Mouse (Mus musculus) intestine, embryonic 15.5 days (tissue): ENCODE data around the gene Nup155. TPM values are rescaled to one million over a fixed set of nuclear protein-coding genes. Genes with fewer than 3 reads are reported as not detected.

Experiments
- ATAC-seq: fragments of 200-750 bp; cut with Nextera tagmentation; 2 replicates; pipeline ENCODE4 v1.8.0; 2017; ENCODE audit warnings: moderate TSS enrichment, moderate library complexity
- H3K27ac ChIP-seq: fragments of 300-500 bp; sonication (generic); 2 replicates; pipeline ENCODE4 v1.5.1; 2015; ENCODE audit warnings: mild to moderate bottlenecking, inconsistent platforms
- H3K27me3 ChIP-seq: fragments of 300-500 bp; sonication (generic); replicated peaks from 2 replicates; pipeline ENCODE4 v1.6.1; 2015; ENCODE audit warnings: inconsistent platforms
- H3K36me3 ChIP-seq: fragments of 300-500 bp; sonication (generic); 2 replicates; pipeline ENCODE4 v1.6.1; 2015; ENCODE audit warnings: inconsistent platforms
- H3K4me1 ChIP-seq: fragments of 300-500 bp; sonication (generic); replicated peaks from 2 replicates; pipeline ENCODE4 v1.6.1; 2015; ENCODE audit warnings: inconsistent platforms
- H3K4me2 ChIP-seq: fragments of 300-500 bp; sonication (generic); replicated peaks from 2 replicates; pipeline ENCODE4 v1.6.1; 2015; ENCODE audit warnings: mild to moderate bottlenecking, inconsistent platforms
- H3K4me3 ChIP-seq: fragments of 300-500 bp; sonication (generic); replicated peaks from 2 replicates; pipeline ENCODE4 v1.5.1; 2015; ENCODE audit warnings: inconsistent platforms
- H3K9ac ChIP-seq: fragments of 300-500 bp; sonication (generic); 2 replicates; pipeline ENCODE4 v1.6.1; 2015; ENCODE audit warnings: inconsistent platforms
- H3K9me3 ChIP-seq: fragments of 300-500 bp; sonication (generic); 2 replicates; pipeline ENCODE4 v1.6.1; 2016; ENCODE audit warnings: inconsistent platforms
- WGBS: fragments of 180-500 bp; shearing (Covaris S2); methylation state at CpG from one replicate; pipeline ENCODE4 v1.1.7; 2015; 5-methylcytosine and 5-hydroxymethylcytosine counted together
- polyA plus RNA-seq: library from polyadenylated mRNA; unstranded; fragments of >200 nt; fragmentation: Nextera tagmentation; extraction: Ambion mirVana; gene quantifications from 2 replicates; pipeline ENCODE4 v1.2.1, GENCODE M21; 2015

Gene Nup155
- polyA plus RNA-seq, 1 experiment from 2014 or later: 15.4 TPM

GRCm38 (mm10) chr15:8108360-8108965, 610 bp upstream of the Nup155 start:
- Histone ChIP-seq H3K4me2 (peak overlapping the region; percentile 70), H3K27me3 (no peaks in the 10 kb centered on the region), H3K4me3 (peak overlapping the region; percentile 69), H3K4me1 (peaks cover 5% of the 10 kb centered on the region; the same call in 1 of the 2 replicates), H3K9ac (peak overlapping the region; percentile 50), H3K36me3 (peaks cover 11% of the 10 kb centered on the region), H3K9me3 (no peaks in the 10 kb centered on the region), H3K27ac (peak overlapping the region; percentile 71)
- peak; percentile 52 for ATAC-seq
- 44% methylated on average over 19 of the region's 19 CpGs for WGBS

DNA sequence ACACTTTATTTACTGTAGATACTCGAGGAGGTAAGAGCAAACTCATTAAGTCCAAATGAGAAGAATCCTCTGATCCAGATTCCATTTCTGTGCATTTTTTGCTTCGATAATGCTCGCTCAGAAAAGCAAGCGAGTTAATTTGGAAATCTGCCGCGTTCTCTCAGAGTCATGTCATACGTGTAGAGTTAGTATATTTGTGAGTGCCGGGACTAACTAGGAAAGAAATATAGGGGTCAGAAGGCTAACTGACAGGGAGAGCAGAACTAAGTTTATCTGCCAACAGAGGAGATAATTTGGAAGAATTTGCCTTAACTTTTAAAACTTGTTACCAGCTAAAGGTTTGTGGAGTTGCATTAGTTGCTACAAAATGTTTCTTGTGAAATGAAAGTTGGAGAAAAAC, 709 bp downstream of the Nup155 start:
- H3K27me3 ChIP-seq: no peaks in the 10 kb centered on the region
- 3% methylated on average over 8 of the region's 8 CpGs for WGBS
- no peak for ATAC-seq
- no peak overlapping the region; the same call in 1 of the 2 replicates for H3K27ac ChIP-seq
- no peaks in the 10 kb centered on the region for H3K9me3 ChIP-seq
- peak overlapping the region; percentile 70 for H3K9ac ChIP-seq
- peaks cover 5% of the 10 kb centered on the region; the same call in 1 of the 2 replicates for H3K4me1 ChIP-seq
- H3K4me2 ChIP-seq: peak overlapping the region; percentile 70
- H3K36me3 ChIP-seq: peaks cover 17% of the 10 kb centered on the region
- peak overlapping the region; percentile 69 for H3K4me3 ChIP-seq

- peaks cover 31% of the 10 kb centered on the region for H3K36me3 ChIP-seq
- no peaks in the 10 kb centered on the region for H3K27me3 ChIP-seq
- no peaks in the 10 kb centered on the region for H3K9me3 ChIP-seq
- no peak overlapping the region for H3K27ac ChIP-seq
- 71% methylated on average over 1 of the region's 1 CpGs for WGBS
- ATAC-seq: no peak
- H3K4me3 ChIP-seq: no peak overlapping the region
- no peaks in the 10 kb centered on the region for H3K4me1 ChIP-seq
- no peak overlapping the region for H3K9ac ChIP-seq
- H3K4me2 ChIP-seq: no peak overlapping the region
These were observed 20.2 kb downstream of the Nup155 start for GRCm38 (mm10) chr15:8129281-8129680.

DNA sequence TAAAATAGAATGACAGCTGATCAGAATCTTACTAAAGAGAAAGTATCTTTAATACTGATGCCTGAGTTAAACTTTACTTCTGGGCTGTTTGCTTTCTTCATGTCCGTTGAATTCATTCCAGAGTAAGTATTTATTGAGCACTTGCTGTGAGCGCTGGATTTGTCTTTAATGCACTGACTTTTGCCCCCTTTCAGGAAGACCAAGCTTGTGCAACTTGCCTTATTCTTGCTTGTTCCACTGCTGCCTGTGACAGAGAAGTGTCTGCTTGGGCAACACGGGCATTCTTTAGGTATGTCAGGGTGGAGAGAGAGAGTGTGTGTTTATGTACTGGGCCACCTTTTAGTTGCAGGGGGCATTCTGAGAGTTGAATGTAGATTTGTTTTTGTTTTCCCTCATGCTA, 22.2 kb downstream of the Nup155 start:
- Histone ChIP-seq H3K4me2 (no peak overlapping the region), H3K9me3 (no peaks in the 10 kb centered on the region), H3K9ac (no peak overlapping the region), H3K4me3 (no peak overlapping the region), H3K4me1 (no peaks in the 10 kb centered on the region), H3K27me3 (no peaks in the 10 kb centered on the region), H3K36me3 (peaks cover 35% of the 10 kb centered on the region), H3K27ac (no peak overlapping the region)
- 96% methylated on average over 3 of the region's 3 CpGs for WGBS
- no peak for ATAC-seq

GRCm38 (mm10) chr15:8131761-8132160, 22.7 kb downstream of the Nup155 start:
- Histone ChIP-seq H3K4me2 (no peak overlapping the region), H3K9ac (no peak overlapping the region), H3K4me1 (no peaks in the 10 kb centered on the region), H3K27me3 (no peaks in the 10 kb centered on the region), H3K27ac (no peak overlapping the region), H3K4me3 (no peak overlapping the region), H3K36me3 (peaks cover 33% of the 10 kb centered on the region), H3K9me3 (no peaks in the 10 kb centered on the region)
- ATAC-seq: no peak

GRCm38 (mm10) chr15:8135606-8136005, 26.5 kb downstream of the Nup155 start:
- WGBS: 80% methylated on average over 5 of the region's 5 CpGs

DNA sequence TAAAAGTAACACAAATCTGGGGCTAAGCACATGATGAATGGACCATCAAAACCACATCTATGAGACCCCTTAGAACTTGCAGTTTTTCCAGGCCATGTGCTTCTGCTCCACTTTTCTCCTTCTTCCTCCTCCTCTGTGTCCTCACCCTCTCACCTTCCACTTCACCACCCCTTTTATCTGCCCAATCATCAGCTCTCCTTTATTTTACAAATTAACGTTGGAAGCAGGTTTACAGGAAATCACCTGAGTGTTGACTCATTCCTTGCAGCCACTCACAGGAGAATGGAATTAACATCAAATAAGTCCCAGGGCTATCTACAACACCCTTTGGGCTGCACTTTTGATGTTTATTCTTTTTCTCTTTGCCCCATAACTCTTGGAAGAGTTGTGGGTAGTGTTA, 52.8 kb downstream of the Nup155 start:
- Histone ChIP-seq H3K36me3 (no peaks in the 10 kb centered on the region), H3K4me3 (no peak overlapping the region), H3K4me2 (no peak overlapping the region), H3K9me3 (no peaks in the 10 kb centered on the region), H3K4me1 (no peaks in the 10 kb centered on the region), H3K9ac (no peak overlapping the region), H3K27ac (no peak overlapping the region), H3K27me3 (no peaks in the 10 kb centered on the region)
- no peak for ATAC-seq
- WGBS: 72% methylated on average over 1 of the region's 1 CpGs

More at GRCm38 (mm10) chr15:8135606-8136005, 26.5 kb downstream of the Nup155 start:
- Histone ChIP-seq H3K4me2 (no peak overlapping the region), H3K9me3 (no peaks in the 10 kb centered on the region), H3K27ac (no peak overlapping the region), H3K36me3 (peaks cover 34% of the 10 kb centered on the region), H3K4me1 (no peaks in the 10 kb centered on the region), H3K9ac (no peak overlapping the region), H3K27me3 (no peaks in the 10 kb centered on the region), H3K4me3 (no peak overlapping the region)
- no peak for ATAC-seq

DNA sequence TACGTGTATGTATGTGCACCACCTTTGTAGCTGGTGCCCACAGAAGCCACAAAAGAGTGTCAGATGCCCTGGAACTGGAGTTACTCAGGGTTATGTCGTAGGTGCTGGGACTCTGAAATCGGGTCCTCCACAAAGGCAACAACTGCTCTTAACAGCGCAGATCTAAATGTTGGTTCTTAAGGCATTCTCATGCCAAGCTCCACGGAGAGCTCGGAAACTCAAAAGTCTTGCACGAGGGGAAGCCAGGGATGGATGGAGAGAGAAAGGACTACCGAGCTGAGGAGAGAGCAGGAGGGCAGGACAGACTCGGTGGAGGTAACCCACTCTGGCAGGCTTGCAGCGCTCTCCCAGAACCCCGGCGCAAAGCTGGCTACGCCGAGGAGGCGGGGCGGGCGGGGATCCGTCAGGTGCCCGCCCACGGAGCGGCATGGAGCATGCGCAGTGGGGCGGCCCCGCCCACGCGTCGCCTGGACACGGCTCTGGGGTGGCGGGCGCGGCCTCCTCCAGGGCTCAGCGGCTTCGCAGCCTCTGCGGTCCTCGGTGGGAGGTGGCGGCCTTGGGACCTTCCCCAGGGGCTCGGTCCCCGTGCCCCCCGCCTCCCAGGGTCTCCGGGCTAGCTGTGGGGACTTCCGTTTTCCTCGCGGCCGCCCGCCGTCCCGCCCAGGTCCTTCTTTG, 59.7 kb downstream of the Nup155 start, which contains the start of gene Cplane1:
TSS of gene Cplane1 (plus strand) at position 516 of the 675 bp plus-strand sequence.
- ATAC-seq: peak; percentile 99
- no peaks in the 10 kb centered on the region for H3K36me3 ChIP-seq
- WGBS: under 1% methylated on average over 47 of the region's 47 CpGs

DNA sequence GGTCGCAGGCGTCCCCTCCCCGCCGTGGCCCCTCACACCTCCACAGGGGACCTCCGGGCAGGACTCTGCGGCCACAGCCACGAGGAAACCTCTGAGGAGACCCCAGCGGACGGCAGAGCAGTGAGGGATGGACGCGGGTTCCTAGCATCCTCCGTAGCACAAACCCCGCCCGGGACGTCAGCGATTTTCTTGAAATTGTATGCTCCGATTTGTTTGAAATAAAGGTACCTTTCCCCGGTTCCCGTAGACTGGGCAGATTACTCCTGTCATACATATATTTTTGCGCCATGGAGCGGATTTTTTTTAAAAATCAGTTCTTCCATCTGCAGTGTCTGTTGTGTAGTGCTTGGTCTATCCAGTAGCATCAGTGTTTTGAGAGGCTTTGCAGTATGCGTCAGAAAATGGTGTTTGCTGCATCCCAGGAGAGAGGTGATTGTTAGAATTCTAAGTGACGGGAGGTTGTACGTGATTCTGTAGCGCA, 60.2 kb downstream of the Nup155 start:
- ATAC-seq: peak; percentile 80
- Histone ChIP-seq H3K4me3 (peak overlapping the region; percentile 95), H3K36me3 (no peaks in the 10 kb centered on the region), H3K27ac (peak overlapping the region; percentile 34), H3K4me1 (no peaks in the 10 kb centered on the region), H3K27me3 (no peaks in the 10 kb centered on the region), H3K9me3 (no peaks in the 10 kb centered on the region), H3K9ac (peak overlapping the region; percentile 79), H3K4me2 (peak overlapping the region; percentile 72)
- WGBS: under 1% methylated on average over 25 of the region's 25 CpGs

More for the DNA sequence above, 59.7 kb downstream of the Nup155 start, which contains the start of gene Cplane1:
- Histone ChIP-seq H3K9ac (peak within 1 kb of the TSS; percentile 79), H3K9me3 (no peaks in the 10 kb centered on the region), H3K4me3 (peak within 1 kb of the TSS; percentile 95), H3K27me3 (no peaks in the 10 kb centered on the region), H3K4me2 (peak within 1 kb of the TSS; percentile 72), H3K4me1 (no peaks in the 10 kb centered on the region), H3K27ac (peak within 1 kb of the TSS; percentile 34)

DNA sequence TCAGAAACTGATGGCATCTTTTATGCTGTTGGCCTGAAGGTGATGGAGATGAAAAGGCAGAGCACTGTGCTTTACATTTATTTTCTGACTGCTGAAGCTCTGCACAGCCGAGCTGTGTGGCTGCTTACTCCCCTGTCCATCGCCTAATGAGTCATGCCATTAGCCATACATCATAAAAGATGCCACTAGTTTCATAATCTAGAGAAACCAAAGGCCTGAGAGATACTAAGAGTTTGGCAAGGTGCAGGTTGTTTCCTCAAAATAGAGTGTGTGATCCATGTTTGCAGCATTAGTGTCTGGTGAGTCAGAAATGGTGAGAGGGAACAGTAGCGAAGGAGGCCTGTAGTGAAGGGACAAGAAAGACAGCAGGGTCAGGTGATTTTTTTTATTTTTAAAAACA, 80.5 kb downstream of the Nup155 start:
- WGBS: 90% methylated on average over 3 of the region's 3 CpGs

DNA sequence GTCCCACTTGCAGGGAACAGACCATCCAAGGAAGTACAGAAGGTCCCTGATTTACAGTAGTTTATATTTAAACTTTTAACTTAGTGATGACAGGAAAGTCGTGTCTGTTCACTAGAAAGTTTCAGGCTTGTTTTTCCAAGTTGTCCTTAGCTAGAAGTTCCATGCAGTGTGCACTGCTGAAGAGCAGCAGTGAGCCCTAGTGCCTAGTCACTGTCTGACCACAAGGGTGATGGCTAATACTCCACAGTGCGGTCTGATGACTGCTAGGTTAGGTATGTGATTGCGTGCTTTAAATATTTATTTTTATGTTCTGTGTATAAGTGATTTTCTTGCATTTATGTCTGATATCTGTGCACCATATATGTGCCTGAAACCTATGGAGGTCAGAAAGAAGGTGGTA, 81.4 kb downstream of the Nup155 start:
- ATAC-seq: no peak

More for the DNA sequence above, 80.5 kb downstream of the Nup155 start:
- peaks cover 3% of the 10 kb centered on the region; the same call in 1 of the 2 replicates for H3K36me3 ChIP-seq
- no peak overlapping the region for H3K4me3 ChIP-seq
- H3K9ac ChIP-seq: no peak overlapping the region
- H3K27ac ChIP-seq: no peak overlapping the region
- ATAC-seq: no peak
- H3K27me3 ChIP-seq: no peaks in the 10 kb centered on the region
- H3K9me3 ChIP-seq: no peaks in the 10 kb centered on the region
- H3K4me1 ChIP-seq: no peaks in the 10 kb centered on the region
- no peak overlapping the region for H3K4me2 ChIP-seq

DNA sequence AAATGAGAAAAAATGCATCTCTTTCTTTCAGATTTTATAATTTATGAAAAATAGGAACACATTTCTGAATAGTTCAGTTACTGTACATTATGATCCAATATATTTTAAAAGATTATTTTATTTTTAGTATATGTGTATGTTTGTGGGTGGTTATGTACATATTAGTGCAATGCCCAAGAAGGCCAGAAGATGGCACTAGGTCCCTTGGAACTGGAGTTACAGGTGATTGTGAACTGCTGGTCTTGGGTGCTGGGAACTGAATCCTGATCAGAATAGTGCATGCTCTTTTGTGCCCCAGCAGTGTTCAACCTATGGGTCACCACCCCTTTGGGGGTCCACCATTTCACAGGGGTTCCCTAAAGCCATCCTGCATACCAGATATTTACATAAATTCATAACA, 91.2 kb downstream of the Nup155 start:
- no peak overlapping the region for H3K27ac ChIP-seq
- no peak overlapping the region for H3K4me2 ChIP-seq
- H3K4me3 ChIP-seq: no peak overlapping the region
- no peaks in the 10 kb centered on the region for H3K9me3 ChIP-seq
- no peaks in the 10 kb centered on the region for H3K4me1 ChIP-seq
- no peaks in the 10 kb centered on the region for H3K27me3 ChIP-seq
- ATAC-seq: no peak
- H3K9ac ChIP-seq: no peak overlapping the region
- peaks cover 19% of the 10 kb centered on the region for H3K36me3 ChIP-seq

More for the DNA sequence above, 81.4 kb downstream of the Nup155 start:
- H3K4me1 ChIP-seq: no peaks in the 10 kb centered on the region
- H3K27ac ChIP-seq: no peak overlapping the region
- WGBS: 94% methylated on average over 3 of the region's 3 CpGs
- H3K4me2 ChIP-seq: no peak overlapping the region
- H3K9ac ChIP-seq: no peak overlapping the region
- H3K36me3 ChIP-seq: peaks cover 3% of the 10 kb centered on the region; the same call in 1 of the 2 replicates
- H3K27me3 ChIP-seq: no peaks in the 10 kb centered on the region
- no peak overlapping the region for H3K4me3 ChIP-seq
- H3K9me3 ChIP-seq: no peaks in the 10 kb centered on the region
